Mouse (Mus musculus): Measurements from ENCODE around the gene Cdk14.
A peak's percentile ranks its signal among the peaks of the same experiment; 100 is the strongest.

Gene Cdk14

DNA sequence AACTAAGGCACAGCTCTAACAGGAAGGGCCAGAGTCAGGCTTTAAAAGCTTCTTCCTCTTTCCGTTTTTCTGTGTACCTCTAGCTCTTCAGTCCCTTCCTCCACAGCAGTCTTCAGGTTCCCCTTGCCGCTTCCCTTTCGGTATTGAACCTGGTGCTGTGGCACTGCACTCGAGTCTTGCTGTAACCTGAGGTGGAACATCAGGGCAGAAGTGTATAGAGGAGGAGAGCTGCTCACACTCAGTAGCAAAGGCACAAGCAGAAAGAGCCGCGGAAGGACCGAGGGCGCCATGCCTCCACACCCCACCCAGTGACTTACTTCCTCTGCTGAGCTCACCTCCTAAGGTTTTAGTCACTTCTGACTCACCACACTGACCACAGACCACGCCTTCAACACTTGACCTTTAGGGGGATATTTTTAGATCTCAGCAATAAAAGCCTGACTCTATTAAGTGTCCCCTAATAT is at the start of gene Cdk14:
Gene Cdk14, minus strand, starts transcription at position 321 of the 464 bp plus-strand sequence.
- DNase-seq (ENCODE audit: low read depth, low spot score): peak; percentile 36

DNA sequence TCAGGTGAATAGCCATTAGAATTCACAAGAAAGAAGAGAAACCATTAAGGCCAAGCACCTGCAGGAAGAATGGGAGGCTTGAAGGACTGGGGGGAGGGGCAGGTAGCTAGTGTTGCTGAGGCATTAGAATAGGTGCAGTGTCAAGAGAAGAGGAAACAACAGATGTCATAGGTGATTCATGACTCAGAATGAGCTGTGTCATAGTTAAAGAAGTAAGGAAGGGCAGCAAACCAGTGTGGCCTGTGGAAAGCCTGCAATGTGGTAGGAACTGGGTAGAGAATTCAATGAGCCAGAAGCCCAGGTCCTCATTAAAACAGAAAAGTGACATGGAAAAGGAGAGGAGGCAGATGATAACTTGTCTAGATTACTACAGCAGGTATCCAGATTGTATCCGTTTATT is 45.1 kb upstream of the Cdk14 start:
- DNase-seq (ENCODE audit: low read depth, low spot score): no peak

DNA sequence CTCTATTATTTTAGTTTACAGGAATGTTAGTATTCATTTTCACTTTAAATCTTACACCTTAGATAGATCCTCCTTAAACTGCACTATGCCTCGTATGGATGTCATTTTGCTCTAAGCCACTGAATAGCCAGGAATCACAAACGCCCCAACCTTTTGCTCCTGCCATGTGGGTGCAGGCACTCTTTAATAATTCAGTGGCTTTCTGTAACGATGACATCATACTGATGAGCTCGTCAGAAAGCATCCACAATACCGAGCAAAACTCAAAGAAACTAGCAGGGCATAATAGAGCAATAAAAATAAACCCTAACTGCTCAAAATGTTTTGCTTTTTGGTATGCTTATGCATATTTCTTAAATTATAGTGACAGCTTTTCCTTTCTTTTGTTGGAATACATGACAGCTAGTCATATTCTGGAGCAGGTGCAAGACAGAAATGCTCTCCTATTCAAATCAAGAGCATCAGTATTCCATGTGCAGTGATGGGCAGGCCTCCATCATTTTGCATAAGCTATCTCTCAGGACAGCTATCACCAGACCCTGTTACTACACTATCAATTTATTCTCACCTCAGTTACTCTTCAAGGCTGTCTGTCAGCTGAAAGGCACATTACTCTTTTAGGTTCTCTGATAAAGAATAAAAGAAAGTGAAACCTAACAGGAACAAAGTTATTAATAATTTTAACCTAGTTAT is 11.8 kb upstream of the Cdk14 start:
- DNase-seq (ENCODE audit: low read depth, low spot score): no peak

DNA sequence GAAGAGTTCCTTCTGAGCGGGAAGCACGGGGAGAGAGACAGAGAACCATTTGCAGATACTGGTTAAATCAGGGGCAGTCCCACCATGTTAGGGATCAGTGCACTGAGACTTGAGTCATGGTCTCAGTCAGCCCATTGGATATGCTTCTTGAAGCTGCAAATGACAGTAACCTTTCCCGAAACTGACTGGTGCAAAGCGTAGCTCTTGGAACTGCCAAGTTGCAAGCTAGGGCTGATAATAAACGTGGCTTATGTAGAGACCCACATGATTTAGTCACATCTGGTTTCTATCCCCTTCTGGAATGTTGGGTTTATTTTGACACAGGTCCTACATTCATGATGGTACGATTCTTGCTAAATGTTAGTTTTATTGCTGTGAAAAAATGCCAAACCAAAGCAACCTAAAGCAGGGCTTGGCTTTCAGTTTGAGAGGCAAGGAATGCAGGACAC is 3.6 kb upstream of the Cdk14 start:
- DNase-seq (ENCODE audit: low read depth, low spot score): no peak

DNA sequence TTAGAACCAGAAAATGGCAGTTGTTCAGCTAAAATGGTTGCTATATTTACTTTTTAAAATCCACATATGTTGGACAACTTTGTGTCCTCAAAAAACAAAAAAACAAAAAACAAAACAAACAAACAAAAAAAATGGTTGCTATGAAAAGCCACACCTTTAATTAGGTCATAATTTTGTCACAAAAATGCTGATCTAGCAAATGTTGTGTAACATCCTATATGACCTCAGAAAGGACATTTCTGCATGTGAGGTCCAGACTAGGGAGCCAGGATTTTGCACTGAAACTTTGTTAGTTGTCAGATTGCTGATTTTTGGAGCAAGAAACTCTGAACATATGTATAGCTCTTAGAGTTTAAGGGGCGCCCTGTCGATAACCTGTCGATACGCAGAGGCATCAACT is 3.0 kb upstream of the Cdk14 start:
- DNase-seq (ENCODE audit: low read depth, low spot score): no peak

DNA sequence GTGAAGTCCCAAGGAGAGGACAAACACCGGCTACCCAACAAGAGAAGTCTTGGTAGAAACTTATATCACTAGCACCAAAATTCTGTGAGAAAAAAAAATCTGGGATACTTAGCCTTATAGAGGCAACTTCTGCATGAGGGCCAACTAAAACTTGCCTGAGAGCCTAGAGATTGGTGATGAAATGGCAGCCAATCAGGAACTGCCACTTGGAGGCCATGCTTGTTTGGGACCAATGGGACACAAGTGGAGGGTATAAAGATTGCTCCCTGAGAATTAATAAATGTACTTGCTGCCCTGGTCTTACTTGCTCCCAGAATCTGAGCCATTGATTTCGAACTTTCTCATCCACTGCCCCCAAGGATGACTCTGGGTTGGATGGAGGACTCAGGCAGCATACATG is 1.3 kb upstream of the Cdk14 start:
- DNase-seq (ENCODE audit: low read depth, low spot score): no peak

DNA sequence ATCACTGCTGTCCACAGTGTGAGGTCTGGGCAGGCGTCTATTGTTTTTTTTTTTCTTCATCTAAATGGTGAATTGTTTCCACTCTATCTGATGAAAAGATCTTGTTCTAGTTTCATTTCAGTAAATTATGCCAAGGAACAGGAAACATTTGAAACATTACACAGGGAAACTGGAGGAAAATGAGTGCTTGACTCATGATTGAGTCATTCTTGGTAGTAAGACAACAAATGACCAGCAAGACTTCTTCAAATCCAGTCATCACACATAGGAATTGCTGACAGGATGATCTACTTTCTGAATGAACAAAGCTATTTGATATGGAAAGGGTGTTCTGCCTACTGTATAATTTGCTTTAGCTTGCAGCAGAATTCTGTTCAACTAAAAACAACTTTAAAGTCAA is 859 bp downstream of the Cdk14 start:
- peak; percentile 52 for DNase-seq (ENCODE audit: low read depth, low spot score)

DNA sequence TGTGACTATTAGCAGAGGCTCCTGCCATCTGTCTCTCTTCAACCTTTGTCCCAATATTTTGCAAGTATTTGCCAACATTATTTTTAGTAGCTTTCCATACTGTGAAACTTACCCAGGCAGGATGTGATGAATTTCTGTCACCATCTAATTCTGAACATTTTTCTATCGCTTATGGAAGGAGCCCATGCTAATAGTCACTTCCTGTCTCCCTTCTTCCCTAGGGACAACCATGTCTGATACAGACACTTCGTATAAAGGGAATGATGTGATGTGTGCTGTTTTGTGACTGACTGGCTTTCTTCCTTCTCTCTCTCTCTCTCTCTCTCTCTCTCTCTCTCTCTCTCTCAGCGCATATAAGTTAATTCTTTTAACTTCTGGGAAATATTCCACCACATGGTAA is 5.3 kb downstream of the Cdk14 start:
- no peak for DNase-seq (ENCODE audit: low read depth, low spot score)

DNA sequence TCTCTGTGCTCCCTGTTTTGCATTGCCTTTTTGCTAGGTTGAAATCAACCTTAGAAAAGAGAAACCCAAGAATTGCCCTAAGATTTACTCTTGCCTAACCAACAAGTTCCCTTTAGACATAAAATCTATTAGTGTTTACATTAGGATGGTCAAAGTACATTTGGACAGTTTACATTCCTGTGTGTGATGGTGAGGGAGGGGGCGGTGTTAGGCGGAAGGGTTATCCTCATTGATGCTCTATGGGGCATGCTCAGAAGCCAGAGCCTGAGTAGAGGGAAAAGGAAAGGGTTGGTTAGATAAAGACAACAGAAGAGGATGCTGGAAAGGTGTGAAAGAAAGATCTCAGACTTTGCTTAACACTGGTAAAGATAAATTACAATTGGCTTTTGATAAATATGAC is 8.2 kb downstream of the Cdk14 start:
- DNase-seq (ENCODE audit: low read depth, low spot score): no peak

DNA sequence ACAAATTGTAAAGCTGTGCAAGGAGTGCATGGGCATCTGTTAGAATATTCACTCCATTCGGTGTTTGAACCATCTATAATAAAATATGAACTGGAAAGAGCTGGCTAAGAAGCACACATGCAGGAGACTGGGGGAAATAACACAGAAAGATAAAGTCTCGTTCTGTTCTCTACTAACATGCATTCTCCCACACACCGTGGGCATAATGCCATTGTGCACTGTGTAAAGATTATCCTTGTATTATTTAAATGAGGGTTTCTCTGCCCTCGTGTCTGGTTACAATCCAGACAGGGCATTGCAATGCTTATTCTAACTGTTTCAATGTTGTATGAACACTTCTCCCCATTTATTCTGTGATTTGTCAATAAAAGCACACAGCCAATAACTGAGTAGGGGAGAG is 18.1 kb downstream of the Cdk14 start:
- no peak for DNase-seq (ENCODE audit: low read depth, low spot score)

DNA sequence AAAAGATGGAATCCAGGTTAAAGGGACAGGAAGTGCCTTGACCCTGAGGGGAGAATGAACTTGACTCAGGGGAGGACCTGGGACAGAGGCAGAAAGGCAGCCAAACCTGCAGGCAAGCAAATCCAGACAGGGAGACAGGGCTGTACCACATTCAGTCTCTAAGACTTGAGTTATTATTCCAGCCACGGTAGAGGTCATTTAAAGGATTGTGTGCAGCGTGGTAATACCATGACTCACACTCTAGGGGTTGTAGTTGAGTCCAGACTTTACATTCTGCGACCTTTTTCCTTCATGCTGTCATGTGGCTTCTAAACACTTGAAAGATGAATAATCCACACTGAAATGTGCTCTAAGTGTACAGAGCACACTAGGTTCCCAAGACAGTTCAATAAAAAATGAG is 27.3 kb downstream of the Cdk14 start:
- DNase-seq (ENCODE audit: low read depth, low spot score): no peak

DNA sequence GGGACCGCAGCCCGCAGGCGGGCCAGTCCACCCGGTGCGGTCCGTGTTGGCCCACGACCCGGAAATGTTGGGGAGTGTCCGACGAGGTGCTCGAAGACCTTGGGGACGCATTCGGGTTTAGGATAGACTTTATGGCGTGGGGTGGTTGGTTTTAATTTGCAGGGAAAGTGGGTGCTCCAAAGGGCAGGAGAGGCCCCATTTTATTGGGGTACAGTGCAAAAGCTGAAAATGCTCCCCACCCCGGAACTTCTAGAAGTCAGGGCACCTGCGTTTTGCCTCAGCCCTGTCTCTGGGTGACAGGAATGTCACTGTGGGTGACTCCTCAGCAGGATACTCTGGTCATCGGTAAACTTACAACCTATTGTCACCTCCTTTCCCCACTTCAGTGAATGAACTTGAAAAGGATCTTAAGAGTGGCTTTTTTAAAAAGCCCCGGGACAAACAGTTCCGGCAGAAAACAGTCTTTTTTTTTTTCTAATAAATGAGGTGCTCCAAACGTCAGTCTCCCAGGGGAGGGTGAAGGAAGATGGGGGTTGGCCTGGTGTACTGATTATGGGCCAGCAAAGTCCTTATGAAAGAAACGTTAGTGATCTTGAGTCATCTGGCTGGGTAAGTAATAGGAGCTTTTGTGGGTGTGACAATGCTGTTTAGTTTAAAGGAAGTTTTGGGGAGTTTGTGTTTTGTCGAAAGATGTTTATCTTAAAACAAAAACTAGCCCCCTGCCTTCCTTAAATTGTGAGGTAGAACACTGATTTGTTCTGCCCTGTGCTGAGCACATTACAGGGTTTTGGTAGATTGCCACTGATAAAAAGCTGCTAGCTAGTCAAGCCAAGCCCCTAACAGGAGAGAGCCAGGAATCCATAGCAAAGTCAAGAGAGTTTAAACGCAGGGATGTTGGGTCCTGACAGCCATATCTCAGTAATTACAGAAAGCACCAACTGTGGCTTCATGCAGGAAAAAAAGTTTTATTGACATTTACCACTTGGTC is 39.1 kb downstream of the Cdk14 start:
- peak; percentile 52 for DNase-seq (ENCODE audit: low read depth, low spot score)

DNA sequence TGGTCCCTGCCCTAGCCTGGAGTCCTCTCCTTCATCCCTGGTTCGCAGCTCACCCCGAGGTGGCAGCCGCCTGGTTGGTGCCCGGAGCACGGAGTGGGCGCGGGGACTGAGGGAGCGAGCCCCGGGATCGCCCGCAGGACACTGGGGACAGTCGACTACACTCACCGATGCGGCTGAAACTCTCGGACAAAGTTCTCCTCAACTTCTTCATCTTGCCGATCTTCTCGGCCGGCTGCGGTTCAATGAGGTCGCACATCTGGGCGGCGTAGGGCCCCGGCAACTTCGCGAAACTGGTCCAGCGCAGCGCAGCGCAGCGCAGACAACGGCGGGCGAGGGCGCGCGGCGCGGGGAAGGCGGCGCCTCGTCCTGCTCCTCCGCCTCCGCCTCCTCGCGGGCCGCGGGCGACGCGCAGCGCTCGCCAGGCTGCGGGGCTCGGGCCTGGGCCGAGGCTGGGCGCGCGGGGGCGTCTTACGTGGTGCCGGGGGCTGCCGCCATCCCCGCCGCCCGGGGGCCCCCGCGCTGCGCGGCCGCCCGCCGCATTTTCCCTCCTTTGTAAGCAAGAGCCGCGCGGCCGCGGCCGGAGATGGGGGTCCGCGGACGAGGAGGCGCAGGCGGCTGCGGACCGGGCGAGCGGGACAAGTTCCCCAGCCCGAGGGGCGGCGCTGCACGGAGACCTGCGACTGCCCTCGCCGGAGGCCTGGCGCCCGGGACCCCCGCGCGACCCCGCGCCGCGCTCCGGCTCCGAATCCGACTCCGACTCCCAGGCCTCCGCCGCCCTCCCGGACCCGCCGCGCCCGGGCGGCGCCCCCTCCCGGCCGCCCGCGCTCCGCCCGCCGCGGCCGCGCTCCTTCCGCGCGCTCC is 40.0 kb downstream of the Cdk14 start:
- DNase-seq (ENCODE audit: low read depth, low spot score): no peak

DNA sequence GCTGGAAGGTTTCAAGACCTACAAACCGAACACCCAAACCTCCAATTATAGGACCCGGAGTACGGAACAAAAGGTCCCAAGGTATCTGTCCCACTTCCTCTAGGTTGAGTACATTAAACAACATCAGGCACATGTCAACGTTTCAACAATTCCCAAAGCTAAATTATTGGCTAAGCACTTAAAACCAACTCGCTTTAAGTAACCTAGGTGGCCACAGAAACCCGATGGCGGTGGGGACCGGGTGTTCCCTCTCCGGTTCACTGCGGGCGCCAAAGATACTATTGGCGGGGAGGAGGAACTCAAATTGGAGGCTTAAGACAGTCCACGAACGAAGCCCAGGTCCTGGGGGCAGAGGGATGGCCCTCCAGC is 40.6 kb downstream of the Cdk14 start:
- no peak for DNase-seq (ENCODE audit: low read depth, low spot score)

DNA sequence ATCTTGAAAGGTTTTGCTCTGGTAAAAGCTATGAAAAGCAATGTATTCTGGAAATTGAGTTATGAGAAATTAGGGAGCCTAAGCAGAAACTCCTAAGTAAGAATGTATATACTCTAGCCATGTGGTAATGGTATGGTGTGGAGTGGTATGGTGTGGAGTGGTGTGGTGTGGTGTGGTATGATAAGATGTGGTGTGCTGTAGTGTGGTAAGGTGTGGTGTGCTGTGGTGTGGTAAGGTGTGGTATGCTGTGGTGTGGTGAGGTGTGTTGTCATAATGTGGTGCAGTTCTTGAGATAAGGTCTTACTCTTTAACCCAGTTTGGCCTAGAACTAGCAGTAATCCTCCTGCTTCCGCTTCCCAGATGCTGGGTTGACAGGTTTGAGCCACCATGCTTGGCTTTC is 45.7 kb downstream of the Cdk14 start:
- DNase-seq (ENCODE audit: low read depth, low spot score): no peak

DNA sequence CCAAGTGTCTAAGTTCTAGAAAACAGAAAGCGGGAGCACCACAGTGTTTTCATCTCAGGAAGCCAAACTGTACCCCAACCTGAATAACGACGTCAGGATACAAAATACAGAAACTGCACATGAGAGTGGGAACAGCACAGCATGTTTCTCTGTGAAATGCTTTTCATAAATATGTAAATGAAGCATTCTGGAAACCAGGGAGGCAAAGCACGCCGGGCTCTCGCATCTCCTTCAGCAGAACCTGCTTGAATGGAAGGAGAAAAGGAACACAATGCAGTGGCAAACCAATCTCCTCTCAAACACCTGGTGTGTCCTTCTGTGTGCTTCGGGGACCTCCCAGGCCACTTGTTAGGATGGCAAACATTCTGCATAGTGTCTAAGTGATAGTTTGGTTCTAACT is 46.6 kb downstream of the Cdk14 start:
- no peak for DNase-seq (ENCODE audit: low read depth, low spot score)

DNA sequence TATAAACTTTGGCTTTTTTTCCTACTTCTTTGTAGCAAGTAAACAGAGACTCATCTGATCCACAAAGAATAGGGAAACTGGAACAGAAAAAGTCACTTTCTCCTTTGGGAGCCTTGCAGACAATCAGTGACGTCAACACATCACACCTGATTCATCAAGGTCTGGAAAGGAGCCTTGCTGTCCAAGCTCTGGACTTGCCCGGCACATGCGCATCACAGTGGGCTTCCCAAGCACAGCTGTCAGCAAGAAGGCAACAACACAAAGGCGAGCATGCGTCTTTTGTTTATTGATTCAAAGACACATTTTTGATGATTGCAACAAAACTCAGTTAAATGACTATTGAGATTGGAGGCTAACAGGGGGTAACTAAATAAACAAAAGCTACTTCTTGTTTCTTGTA is 47.2 kb downstream of the Cdk14 start:
- DNase-seq (ENCODE audit: low read depth, low spot score): no peak

DNA sequence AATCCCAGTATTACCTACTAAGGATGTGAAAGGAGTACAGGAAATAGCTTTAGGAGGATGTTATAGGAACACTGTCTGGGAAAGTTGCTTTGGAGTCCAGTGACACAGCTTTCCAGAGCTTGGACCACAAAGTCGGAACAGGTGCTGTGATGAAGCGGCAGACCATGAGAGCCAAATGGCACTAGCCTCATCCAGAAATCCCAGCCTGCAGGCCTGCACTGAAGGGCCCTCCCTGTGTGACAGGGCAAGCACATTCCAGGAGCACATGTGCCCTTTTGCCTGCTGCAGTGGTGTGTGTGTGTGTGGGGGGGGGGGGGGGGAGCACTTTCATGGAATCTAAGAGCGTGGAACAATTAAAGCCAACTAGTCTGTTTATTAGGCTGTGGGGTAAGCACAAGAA is 47.8 kb downstream of the Cdk14 start:
- DNase-seq (ENCODE audit: low read depth, low spot score): no peak

DNA sequence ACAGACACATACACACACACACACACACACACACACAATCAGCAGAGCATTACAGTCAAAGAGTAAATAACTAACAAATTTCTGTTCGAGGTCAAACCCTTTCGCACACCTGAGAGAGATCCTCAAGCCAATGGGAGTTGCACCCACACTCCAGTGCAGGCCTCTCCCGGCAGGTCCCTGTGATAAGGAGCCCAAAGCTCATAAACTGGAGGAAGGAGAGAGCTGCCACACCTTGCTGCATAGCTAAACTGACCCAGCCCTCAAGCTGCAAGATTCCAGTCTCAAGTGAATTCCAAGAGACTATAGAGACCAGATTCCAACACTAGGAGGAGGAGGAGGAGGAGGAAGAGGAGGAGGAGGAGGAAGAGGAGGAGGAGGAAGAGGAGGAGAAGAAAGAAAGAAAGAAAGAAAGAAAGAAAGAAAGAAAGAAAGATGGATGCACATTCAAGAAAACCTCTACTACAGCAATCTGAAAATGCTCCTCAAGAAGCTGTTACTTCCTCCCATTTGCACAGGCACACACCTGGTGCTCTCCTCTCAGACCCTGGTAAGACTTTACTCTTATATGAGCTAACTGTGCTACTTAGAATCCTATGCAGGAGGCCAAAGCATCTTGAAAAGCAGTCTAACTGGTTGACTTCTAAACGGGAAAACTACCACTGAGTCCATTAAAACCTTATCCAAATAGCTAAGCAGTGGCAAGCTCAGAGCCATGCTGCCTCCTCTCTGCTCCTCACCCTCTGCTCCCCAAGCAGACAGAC is 49.6 kb downstream of the Cdk14 start:
- DNase-seq (ENCODE audit: low read depth, low spot score): no peak

DNA sequence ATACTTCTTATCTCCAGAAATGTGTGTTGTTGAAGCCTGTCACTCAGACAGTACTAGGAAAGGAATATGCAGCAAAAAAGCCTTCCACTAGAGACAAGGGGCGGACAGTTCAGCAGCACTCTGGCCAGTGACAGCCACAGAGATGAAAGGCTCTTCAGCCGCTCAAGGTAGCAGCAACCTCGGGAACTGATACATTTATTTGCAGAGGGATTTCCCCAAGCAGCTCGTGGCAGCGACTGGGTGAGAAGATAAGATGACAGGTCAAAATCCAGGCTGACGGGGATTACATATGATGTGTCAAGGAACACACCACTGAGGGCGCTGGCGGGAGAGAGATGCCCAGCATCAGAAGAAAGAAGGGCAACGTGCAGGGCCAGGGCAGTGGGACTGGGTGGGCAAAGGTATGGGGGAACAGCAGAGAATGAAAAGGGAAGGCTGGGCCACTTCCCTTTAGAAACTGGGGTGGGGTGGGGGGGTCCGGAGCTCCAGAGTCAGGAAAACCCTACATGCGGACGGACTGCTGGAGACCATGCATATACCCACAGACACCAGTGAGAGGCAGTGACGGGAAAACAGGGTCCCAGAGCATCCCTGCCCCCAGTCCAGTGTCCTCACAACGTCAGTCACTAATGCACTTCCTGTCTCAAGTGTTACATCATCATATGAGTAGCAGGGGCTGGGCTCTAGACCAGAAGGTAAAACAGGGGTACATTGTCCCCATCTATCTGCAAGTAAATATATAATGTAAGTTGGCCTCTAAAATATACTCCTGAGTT is 51.5 kb downstream of the Cdk14 start:
- no peak for DNase-seq (ENCODE audit: low read depth, low spot score)
